Mouse (Mus musculus): ENCODE measurements around the gene Gm20388.
"Not testable (repeated sequence)": the region's sequence is repeated elsewhere in the genome, so short reads cannot be mapped to it uniquely, and the experiment has no call there.

Gm20388 gene

GRCm38 (mm10) chr8:123037487-123037886 lies 3126.8 kb downstream of the Gm20388 start:
- DNase-seq, result no peak

- DNase-seq, result no peak
Observed at GRCm38 (mm10) chr8:123038351-123038750, 3127.7 kb downstream of the Gm20388 start.

GRCm38 (mm10) chr8:123039376-123040109 lies 3128.9 kb downstream of the Gm20388 start:
- DNase-seq, result no peak

GRCm38 (mm10) chr8:123040110-123040650 lies 3129.5 kb downstream of the Gm20388 start:
- no peak for DNase-seq

GRCm38 (mm10) chr8:123041008-123041773 lies 3130.6 kb downstream of the Gm20388 start:
- DNase-seq, result peak; percentile 73

- DNase-seq, result peak; percentile 24
Observed at GRCm38 (mm10) chr8:123041774-123042105, 3131.1 kb downstream of the Gm20388 start.

- DNase-seq, result peak; percentile 99
Observed at GRCm38 (mm10) chr8:123042158-123042973, 3131.7 kb downstream of the Gm20388 start, which contains the start of gene Ankrd11. Gene Ankrd11 (minus strand): TSS chr8:123042277.

- no peak for DNase-seq
Observed at GRCm38 (mm10) chr8:123042974-123043625, 3132.5 kb downstream of the Gm20388 start.

GRCm38 (mm10) chr8:123043941-123044340 lies 3133.3 kb downstream of the Gm20388 start:
- DNase-seq, result no peak

- DNase-seq, result not testable (repeated sequence)
Observed at GRCm38 (mm10) chr8:123044743-123045425, 3134.2 kb downstream of the Gm20388 start.

GRCm38 (mm10) chr8:123046706-123047105 lies 3136.1 kb downstream of the Gm20388 start:
- DNase-seq, result no peak

- DNase-seq, result no peak
Observed at GRCm38 (mm10) chr8:123047827-123048226, 3137.2 kb downstream of the Gm20388 start.

- DNase-seq, result no peak
Observed at GRCm38 (mm10) chr8:123048402-123048801, 3137.8 kb downstream of the Gm20388 start.

GRCm38 (mm10) chr8:123051458-123051857 lies 3140.8 kb downstream of the Gm20388 start:
- DNase-seq, result no peak

GRCm38 (mm10) chr8:123062721-123063120 lies 3152.1 kb downstream of the Gm20388 start, which contains the start of gene Spg7:
Gene Spg7 (plus strand): TSS chr8:123062942.
- DNase-seq, result no peak

GRCm38 (mm10) chr8:123064072-123064471 lies 3153.4 kb downstream of the Gm20388 start:
- no peak for DNase-seq

GRCm38 (mm10) chr8:123064809-123065213 lies 3154.2 kb downstream of the Gm20388 start:
- no peak for DNase-seq

GRCm38 (mm10) chr8:123065214-123066100 lies 3154.8 kb downstream of the Gm20388 start:
- peak; percentile 96 for DNase-seq

- DNase-seq, result no peak
Observed at GRCm38 (mm10) chr8:123066101-123066683, 3155.6 kb downstream of the Gm20388 start.

GRCm38 (mm10) chr8:123071176-123071575 lies 3160.5 kb downstream of the Gm20388 start:
- DNase-seq, result peak; percentile 19
